Mouse (Mus musculus): ENCODE results near the gene Msrb2. TPM values are rescaled to one million over a fixed set of nuclear protein-coding genes. Genes with fewer than 3 reads are reported as not detected.
A peak's percentile ranks its signal among the peaks of the same experiment; 100 is the strongest.

Msrb2 gene
- total RNA-seq, 2 experiments from 2014 or later: 39.0 to 50.1 TPM

GRCm38 (mm10) chr2:19388329-19389103 is 17.3 kb downstream of the Msrb2 start:
- DNase-seq: peak; percentile 4 to 8
- intact Hi-C loops (cut with DNase I): no loop called here

DNA sequence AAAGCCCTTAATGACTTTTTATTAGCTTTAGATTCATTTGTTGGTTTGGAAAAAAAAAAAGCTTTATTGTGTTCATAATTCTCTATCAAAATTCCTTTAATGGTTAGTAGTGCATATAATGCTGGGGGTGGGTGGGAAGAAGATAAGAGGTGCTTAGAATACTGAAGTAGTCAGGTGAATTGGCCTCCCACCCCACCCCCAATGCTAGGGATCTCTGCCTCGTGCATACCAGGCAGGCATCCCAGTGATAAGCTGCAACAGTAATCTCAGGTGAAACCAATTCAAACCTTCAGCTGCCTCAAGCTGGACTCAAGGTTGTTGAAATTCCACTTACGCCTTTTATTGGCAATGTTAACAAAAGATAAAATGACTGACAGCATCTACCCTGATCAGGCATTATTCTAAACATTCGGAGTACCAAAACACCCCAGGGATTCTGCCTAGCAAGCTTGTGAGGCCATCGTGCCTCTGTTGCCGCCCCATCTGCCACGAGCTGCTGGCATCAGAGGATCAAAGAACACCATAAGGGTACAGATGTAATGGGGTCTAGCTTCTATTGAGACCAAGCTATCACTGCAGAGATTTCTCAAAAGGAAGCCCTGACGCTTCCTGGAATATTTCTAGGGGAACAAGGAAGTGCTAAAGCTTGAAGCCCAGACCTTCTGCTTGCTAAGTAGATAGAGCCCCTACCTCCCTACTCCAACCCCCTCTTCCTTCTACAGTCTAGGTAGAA is 19.3 kb downstream of the Msrb2 start:
- DNase-seq: no peak
- intact Hi-C loops (cut with DNase I): no loop called here

- no peak for DNase-seq
- intact Hi-C loops (cut with DNase I): no loop called here
These were observed 20.4 kb downstream of the Msrb2 start for GRCm38 (mm10) chr2:19391649-19392048.

GRCm38 (mm10) chr2:19392793-19393192 is 21.6 kb downstream of the Msrb2 start:
- DNase-seq: no peak
- intact Hi-C loops (cut with DNase I): no loop called here

DNA sequence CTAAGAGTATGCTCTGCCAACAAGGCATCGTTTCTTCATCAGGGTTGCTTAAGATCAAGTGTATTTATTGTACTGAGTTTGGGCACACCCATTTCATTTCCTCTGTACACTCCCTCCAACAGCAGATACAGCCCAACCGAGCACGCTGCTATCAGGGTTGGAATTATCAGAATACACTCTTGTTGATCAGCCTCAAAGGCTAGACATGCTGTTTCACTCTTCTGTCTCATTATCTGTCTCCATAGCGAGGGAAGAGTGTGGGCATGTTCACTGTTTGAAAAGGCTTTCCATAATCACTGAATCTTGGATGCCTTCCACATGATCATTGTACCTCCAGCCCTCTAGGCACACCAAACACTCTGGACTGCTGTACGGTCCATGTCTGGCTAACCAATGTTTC is 34.2 kb downstream of the Msrb2 start:
- intact Hi-C loops (cut with DNase I): no loop called here
- no peak for DNase-seq

DNA sequence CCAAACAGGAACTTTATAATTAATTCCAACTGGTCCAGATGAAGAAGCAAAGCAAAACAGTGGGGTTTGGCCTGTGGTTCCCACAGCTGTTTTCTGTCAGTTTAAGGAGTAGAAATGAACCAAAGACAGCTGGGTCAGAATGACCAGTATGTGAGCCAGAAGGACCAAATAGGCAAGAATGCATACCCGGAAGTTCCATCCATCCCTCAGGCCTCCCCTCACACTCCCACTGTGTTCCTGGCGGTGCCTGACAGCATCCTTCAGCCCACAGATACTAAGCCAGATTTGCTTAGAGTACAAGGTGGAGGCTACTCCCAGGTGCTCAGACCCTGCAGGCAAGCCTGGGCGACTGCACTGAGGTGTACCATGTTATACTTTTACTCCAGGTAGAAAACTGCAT is 35.3 kb downstream of the Msrb2 start:
- DNase-seq: peak; percentile 18 to 35
- intact Hi-C loops (cut with DNase I): no loop called here

DNA sequence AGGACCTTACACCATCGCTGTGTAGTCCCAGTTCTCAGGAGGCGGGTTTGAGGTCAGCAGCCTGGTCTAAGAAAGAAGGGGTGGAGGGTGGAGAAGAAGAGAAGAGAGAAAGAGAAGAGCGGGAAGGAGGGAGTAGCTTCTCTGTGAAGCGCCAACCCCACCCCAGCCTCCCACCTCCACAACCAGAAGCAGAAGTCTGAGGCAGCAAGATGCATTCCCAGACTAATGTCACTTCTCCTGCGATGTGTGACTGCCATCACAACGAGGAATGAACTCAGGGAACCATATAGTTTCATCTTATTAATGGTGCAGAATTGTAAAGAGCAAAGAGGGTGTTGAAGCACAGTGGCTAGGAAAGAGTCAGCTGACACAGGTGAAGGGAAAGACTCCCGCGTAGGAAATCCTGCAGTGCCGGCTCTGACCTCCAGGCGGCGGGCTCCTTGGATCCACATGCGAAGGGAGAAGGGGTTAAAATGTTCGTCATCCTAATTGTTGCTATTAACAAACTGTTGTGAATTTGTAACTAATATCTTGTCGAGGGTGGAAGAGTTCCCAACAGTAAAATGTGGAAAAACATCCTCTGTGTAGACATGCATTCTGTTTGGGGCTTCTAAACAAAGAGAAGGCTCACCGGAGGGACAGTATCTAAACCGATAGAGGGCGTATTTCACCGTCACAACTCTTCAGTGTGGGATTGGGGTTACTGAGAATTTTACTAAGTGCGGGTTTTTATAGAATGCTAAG is 43.2 kb downstream of the Msrb2 start:
- peak; percentile 49 to 80 for DNase-seq

GRCm38 (mm10) chr2:19415063-19415521 is 43.9 kb downstream of the Msrb2 start:
- DNase-seq: peak; percentile 68 to 84
- intact Hi-C loops (cut with DNase I): loop anchor here (1.0 to 10.0 kb wide), 5 partner anchors 105 to 1362 kb away; no protein-coding TSS in a partner anchor

More for the DNA sequence above, 43.2 kb downstream of the Msrb2 start:
- intact Hi-C loops (cut with DNase I): loop anchor here (10.0 kb wide), 1 partner anchor 500 kb away; no protein-coding TSS in a partner anchor

GRCm38 (mm10) chr2:19416066-19416465 is 44.8 kb downstream of the Msrb2 start:
- no peak for DNase-seq
- intact Hi-C loops (cut with DNase I): loop anchor here (5.0 to 10.0 kb wide), 4 partner anchors 316 to 1361 kb away; no protein-coding TSS in a partner anchor

GRCm38 (mm10) chr2:19419686-19420345 is 48.6 kb downstream of the Msrb2 start:
- intact Hi-C loops (cut with DNase I): loop anchor here (5.0 to 10.0 kb wide), 4 partner anchors 312 to 1357 kb away; no protein-coding TSS in a partner anchor
- no peak for DNase-seq

DNA sequence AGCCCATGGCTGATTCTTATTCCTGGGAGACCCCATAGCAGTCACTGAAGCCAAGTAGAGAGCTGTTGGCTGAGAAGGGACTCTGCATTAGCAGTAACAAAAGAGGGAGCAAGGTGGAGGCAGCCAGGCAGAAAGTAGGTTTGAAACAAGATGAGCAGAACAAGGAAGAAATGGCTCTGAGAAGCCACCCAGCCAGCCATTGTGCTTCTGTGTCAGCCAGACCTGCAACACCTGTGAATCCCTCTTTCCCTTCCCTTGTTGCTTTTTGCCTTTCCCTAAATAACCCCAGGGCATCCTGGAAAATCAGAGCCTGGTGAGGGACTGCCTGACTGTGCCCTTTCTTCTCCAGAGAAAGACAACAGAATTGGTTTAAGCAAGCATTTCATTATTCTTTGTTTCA is 51.0 kb downstream of the Msrb2 start:
- DNase-seq: no peak
- intact Hi-C loops (cut with DNase I): no loop called here

- no peak for DNase-seq
- intact Hi-C loops (cut with DNase I): no loop called here
These were observed 51.8 kb downstream of the Msrb2 start for GRCm38 (mm10) chr2:19423086-19423485.

DNA sequence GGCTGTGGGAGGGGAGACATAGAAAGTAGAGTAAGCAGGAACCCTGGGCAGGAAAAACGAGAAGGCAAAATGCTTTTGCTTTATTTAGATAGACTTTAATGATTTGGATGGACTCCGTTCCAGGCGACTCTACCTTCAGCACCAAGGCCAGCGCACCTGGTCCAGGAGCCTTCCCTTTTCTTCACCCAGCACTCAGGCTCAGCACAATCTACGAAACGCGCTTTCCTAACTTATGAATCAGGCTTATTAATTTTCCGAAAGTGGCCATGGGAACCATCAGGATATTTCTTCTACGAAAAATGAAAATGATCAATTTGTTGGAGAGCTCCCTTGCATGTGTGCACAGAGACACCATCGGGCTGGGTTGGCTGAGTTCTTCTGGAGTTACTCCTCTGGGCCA is 57.8 kb downstream of the Msrb2 start:
- intact Hi-C loops (cut with DNase I): no loop called here
- DNase-seq: peak; percentile 46 to 66

GRCm38 (mm10) chr2:19429691-19430690 is 58.8 kb downstream of the Msrb2 start:
- no peak for DNase-seq
- intact Hi-C loops (cut with DNase I): no loop called here

DNA sequence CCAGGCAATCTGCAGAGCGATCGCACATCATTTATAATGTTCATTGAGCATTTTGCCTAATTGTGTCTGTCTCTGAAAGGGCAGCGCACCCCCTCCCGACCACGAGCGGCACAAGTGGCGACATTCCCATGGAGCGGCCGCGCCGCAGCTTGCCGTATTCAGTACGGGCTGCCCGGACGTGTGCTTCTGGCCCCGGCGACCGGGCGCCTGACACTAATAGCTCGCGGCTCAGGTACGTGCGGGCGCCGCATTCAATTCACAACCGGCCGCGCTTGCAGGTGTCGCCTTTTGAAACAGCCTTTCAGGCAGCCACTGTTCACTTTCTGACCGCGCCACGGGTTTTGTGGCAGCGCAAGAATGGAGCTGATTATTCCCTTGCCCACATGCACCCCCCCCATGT is 59.5 kb downstream of the Msrb2 start:
- DNase-seq: no peak
- intact Hi-C loops (cut with DNase I): no loop called here

GRCm38 (mm10) chr2:19431186-19431585 is 59.9 kb downstream of the Msrb2 start:
- no peak for DNase-seq
- intact Hi-C loops (cut with DNase I): no loop called here

- intact Hi-C loops (cut with DNase I): no loop called here
- no peak for DNase-seq
These were observed 60.5 kb downstream of the Msrb2 start for GRCm38 (mm10) chr2:19431614-19432323.

DNA sequence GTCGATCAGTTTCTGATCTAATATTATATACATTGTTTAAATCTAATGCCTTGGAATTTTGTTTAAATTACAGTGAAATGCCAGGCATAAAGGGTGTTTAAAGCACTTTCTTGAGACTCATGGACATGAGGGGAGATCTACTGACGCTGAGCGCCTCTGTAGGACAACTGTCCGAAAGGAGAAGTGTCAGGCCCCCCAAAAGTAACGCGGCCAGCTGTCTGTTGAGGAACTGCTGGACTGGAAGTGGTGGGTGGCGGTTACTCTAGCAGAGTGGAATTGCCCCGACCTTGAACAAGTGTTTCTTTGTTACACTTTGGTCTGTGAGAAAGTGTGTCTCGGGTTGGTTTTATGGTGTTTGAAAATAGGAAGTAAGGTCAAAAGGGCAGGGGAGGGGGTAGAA is 73.1 kb downstream of the Msrb2 start:
- intact Hi-C loops (cut with DNase I): no loop called here
- no peak for DNase-seq
